Mouse (Mus musculus) C2C12 (cell line): ENCODE data around the gene Atp8a2.

ENCODE experiments used
- CEBPB ChIP-seq: IDR thresholded peaks from one replicate; pipeline ENCODE4 v1.6.1; 2011; ENCODE audit warnings: low read depth, mild to moderate bottlenecking, control low read depth, moderate library complexity
- CTCF ChIP-seq: IDR thresholded peaks from one replicate; pipeline ENCODE4 v1.5.1; 2011; ENCODE audit not compliant: control insufficient read depth, insufficient read depth, insufficient read length
- MYOD1 ChIP-seq: IDR thresholded peaks from one replicate; pipeline ENCODE4 v1.6.1; 2011; ENCODE audit warnings: low read depth; ENCODE audit not compliant: control insufficient read depth, insufficient read length
- USF1 ChIP-seq: IDR thresholded peaks from one replicate; pipeline ENCODE4 v1.6.1; 2011; ENCODE audit warnings: low read depth, mild to moderate bottlenecking, control low read depth, moderate library complexity

DNA sequence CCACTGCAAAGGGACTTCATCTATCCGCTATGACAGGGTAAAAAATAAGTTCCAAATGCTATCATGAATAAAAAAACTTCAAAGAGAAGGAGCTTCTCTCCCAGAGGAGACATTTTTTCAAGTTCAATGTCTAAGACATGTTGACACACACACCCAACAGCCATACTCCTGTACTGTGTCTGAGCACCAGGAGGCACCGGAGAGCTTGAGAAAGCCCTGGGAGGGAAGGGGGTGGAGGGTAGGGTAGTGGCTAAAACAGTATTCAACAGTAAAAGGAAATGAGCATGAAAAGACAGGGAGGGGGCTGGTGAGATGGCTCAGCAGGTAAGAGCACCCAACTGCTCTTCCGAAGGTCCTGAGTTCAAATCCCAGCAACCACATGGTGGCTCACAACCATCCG is 58.6 kb downstream of the Atp8a2 start:
- TF ChIP-seq CEBPB, result no peak
- TF ChIP-seq USF1, result no peak
- TF ChIP-seq CTCF, result no peak
- no peak for TF ChIP-seq MYOD1
